Mouse (Mus musculus): ENCODE data around the gene Adprhl1.

DNA sequence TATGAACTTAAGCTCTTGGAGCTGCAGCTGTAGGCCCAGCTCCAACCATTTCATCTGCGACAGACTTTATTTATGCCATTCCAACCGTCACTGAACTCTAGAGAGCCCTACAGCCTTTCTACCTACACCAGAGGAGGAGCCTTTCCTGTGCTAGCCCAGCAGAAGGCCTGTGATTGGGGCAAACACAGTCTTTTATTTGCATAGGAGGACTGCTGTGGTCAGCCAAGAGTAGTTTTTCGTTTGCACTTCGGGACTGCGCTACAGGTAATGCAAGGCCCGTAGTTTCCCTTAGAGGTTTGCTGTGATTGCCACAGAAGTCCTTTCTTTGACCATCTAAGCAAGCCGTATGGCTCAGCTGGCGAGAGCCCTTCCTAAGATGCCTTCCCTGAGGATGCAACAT is 37.6 kb downstream of the Adprhl1 start:
- TF ChIP-seq CTCF (IDR thresholded peaks at IDR 0.05; ENCODE audit: low read depth) = no peak
- no peak for TF ChIP-seq EP300 (IDR thresholded peaks at IDR 0.05; ENCODE audit: low read depth)

All from liver, embryonic 14.5 days (tissue).